Mouse (Mus musculus) liver, embryonic 15.5 days (tissue): ENCODE results near the gene Fads6. TPM values are rescaled to one million over a fixed set of nuclear protein-coding genes. Genes with fewer than 3 reads are reported as not detected.

Source experiments
- ATAC-seq: fragments of 200-750 bp; cut with Nextera tagmentation; 2 replicates; pipeline ENCODE4 v1.8.0; 2017; ENCODE audit warnings: moderate number of reproducible peaks, mild to moderate bottlenecking, moderate library complexity; ENCODE audit not compliant: insufficient read depth
- H3K27ac ChIP-seq: fragments of 300-500 bp; sonication (generic); replicated peaks from 2 replicates; pipeline ENCODE4 v1.5.1; 2015; ENCODE audit warnings: mild to moderate bottlenecking, inconsistent platforms
- H3K27me3 ChIP-seq: fragments of 300-500 bp; sonication (generic); 2 replicates; pipeline ENCODE4 v1.6.1; 2015; ENCODE audit warnings: mild to moderate bottlenecking, inconsistent platforms
- H3K36me3 ChIP-seq: fragments of 300-500 bp; sonication (generic); replicated peaks from 2 replicates; pipeline ENCODE4 v1.6.1; 2015; ENCODE audit warnings: moderate library complexity, mild to moderate bottlenecking, inconsistent platforms
- H3K4me1 ChIP-seq: fragments of 300-500 bp; sonication (generic); replicated peaks from 2 replicates; pipeline ENCODE4 v1.6.1; 2015; ENCODE audit warnings: inconsistent platforms
- H3K4me2 ChIP-seq: fragments of 300-500 bp; sonication (generic); 2 replicates; pipeline ENCODE4 v1.6.1; 2015; ENCODE audit warnings: moderate library complexity, mild to moderate bottlenecking, inconsistent platforms
- H3K4me3 ChIP-seq: fragments of 300-500 bp; sonication (generic); replicated peaks from 2 replicates; pipeline ENCODE4 v1.5.1; 2015; ENCODE audit warnings: mild to moderate bottlenecking, inconsistent platforms
- H3K9ac ChIP-seq: fragments of 300-500 bp; sonication (generic); 2 replicates; pipeline ENCODE4 v1.6.1; 2015; ENCODE audit warnings: moderate library complexity, mild to moderate bottlenecking, inconsistent platforms
- H3K9me3 ChIP-seq: fragments of 300-500 bp; sonication (generic); replicated peaks from 2 replicates; pipeline ENCODE4 v1.6.1; 2016; ENCODE audit warnings: inconsistent platforms
- WGBS: fragments of 180-500 bp; shearing (Covaris S2); methylation state at CpG from one replicate; pipeline ENCODE4 v1.1.7; 2015; ENCODE audit warnings: mixed read lengths; ENCODE audit not compliant: insufficient replicate concordance; 5-methylcytosine and 5-hydroxymethylcytosine counted together
- polyA plus RNA-seq: library from polyadenylated mRNA; unstranded; fragments of >200 nt; fragmentation: Nextera tagmentation; extraction: Ambion mirVana; gene quantifications from 2 replicates; pipeline ENCODE4 v1.2.1, GENCODE M21; 2015

The Fads6 gene
- polyA plus RNA-seq, 1 experiment from 2014 or later: 3.4 TPM

GRCm38 (mm10) chr11:115298160-115298559 is 697 bp upstream of the Fads6 start:
- Histone ChIP-seq H3K27ac (no peak overlapping the region), H3K4me2 (no peak overlapping the region; the same call in 1 of the 2 replicates), H3K9me3 (no peaks in the 10 kb centered on the region), H3K36me3 (no peaks in the 10 kb centered on the region), H3K27me3 (peaks cover 29% of the 10 kb centered on the region), H3K4me1 (peaks cover 8% of the 10 kb centered on the region), H3K4me3 (no peak overlapping the region), H3K9ac (no peak overlapping the region)
- ATAC-seq: no peak
- 55% methylated on average over 8 of the region's 8 CpGs for WGBS

GRCm38 (mm10) chr11:115296471-115297210 is 822 bp downstream of the Fads6 start:
- Histone ChIP-seq H3K27me3 (peaks cover 29% of the 10 kb centered on the region), H3K4me2 (peak overlapping the region; percentile 55), H3K4me3 (peak overlapping the region; percentile 49), H3K36me3 (no peaks in the 10 kb centered on the region), H3K9ac (peak overlapping the region; percentile 35; the same call in 1 of the 2 replicates), H3K27ac (peak overlapping the region; percentile 72), H3K4me1 (peaks cover 16% of the 10 kb centered on the region), H3K9me3 (no peaks in the 10 kb centered on the region)
- WGBS: 46% methylated on average over 21 of the region's 21 CpGs
- no peak for ATAC-seq

- no peak overlapping the region for H3K9ac ChIP-seq
- no peak for ATAC-seq
- peaks cover 22% of the 10 kb centered on the region for H3K4me1 ChIP-seq
- peak overlapping the region; percentile 49 for H3K4me3 ChIP-seq
- peaks cover 29% of the 10 kb centered on the region for H3K27me3 ChIP-seq
- WGBS: 68% methylated on average over 11 of the region's 11 CpGs
- no peaks in the 10 kb centered on the region for H3K36me3 ChIP-seq
- no peaks in the 10 kb centered on the region for H3K9me3 ChIP-seq
- H3K27ac ChIP-seq: no peak overlapping the region; the same call in 1 of the 2 replicates
- H3K4me2 ChIP-seq: peak overlapping the region; percentile 55
These were observed 1.5 kb downstream of the Fads6 start for GRCm38 (mm10) chr11:115295939-115296338.

GRCm38 (mm10) chr11:115292631-115293375 is 4.7 kb downstream of the Fads6 start:
- Histone ChIP-seq H3K36me3 (no peaks in the 10 kb centered on the region), H3K27me3 (peaks cover 17% of the 10 kb centered on the region), H3K27ac (peak overlapping the region; percentile 78), H3K9me3 (no peaks in the 10 kb centered on the region), H3K4me2 (peak overlapping the region; percentile 42), H3K9ac (no peak overlapping the region; the same call in 1 of the 2 replicates), H3K4me1 (peaks cover 28% of the 10 kb centered on the region), H3K4me3 (no peak overlapping the region)
- peak; percentile 55 for ATAC-seq
- WGBS: 43% methylated on average over 14 of the region's 14 CpGs

GRCm38 (mm10) chr11:115291503-115291902 is 6.0 kb downstream of the Fads6 start:
- Histone ChIP-seq H3K27me3 (peaks cover 4% of the 10 kb centered on the region), H3K4me2 (no peak overlapping the region), H3K4me3 (no peak overlapping the region), H3K27ac (peak overlapping the region; percentile 77; the same call in 1 of the 2 replicates), H3K9ac (no peak overlapping the region), H3K4me1 (peaks cover 20% of the 10 kb centered on the region), H3K36me3 (no peaks in the 10 kb centered on the region), H3K9me3 (no peaks in the 10 kb centered on the region)
- 58% methylated on average over 10 of the region's 10 CpGs for WGBS
- ATAC-seq: no peak

GRCm38 (mm10) chr11:115290919-115291318 is 6.5 kb downstream of the Fads6 start:
- no peak overlapping the region for H3K9ac ChIP-seq
- no peak overlapping the region for H3K4me3 ChIP-seq
- H3K4me2 ChIP-seq: no peak overlapping the region
- peaks cover 21% of the 10 kb centered on the region for H3K4me1 ChIP-seq
- WGBS: 59% methylated on average over 6 of the region's 6 CpGs
- ATAC-seq: no peak
- no peaks in the 10 kb centered on the region for H3K27me3 ChIP-seq
- no peaks in the 10 kb centered on the region for H3K36me3 ChIP-seq
- H3K27ac ChIP-seq: no peak overlapping the region
- no peaks in the 10 kb centered on the region for H3K9me3 ChIP-seq

- no peak for ATAC-seq
- 53% methylated on average over 1 of the region's 1 CpGs for WGBS
These were observed 7.1 kb downstream of the Fads6 start for GRCm38 (mm10) chr11:115290314-115290713.

GRCm38 (mm10) chr11:115289885-115290284 is 7.6 kb downstream of the Fads6 start:
- peaks cover 25% of the 10 kb centered on the region for H3K4me1 ChIP-seq
- no peaks in the 10 kb centered on the region for H3K9me3 ChIP-seq
- WGBS: 56% methylated on average over 8 of the region's 8 CpGs
- no peak overlapping the region for H3K4me2 ChIP-seq
- no peak for ATAC-seq
- H3K9ac ChIP-seq: no peak overlapping the region
- no peaks in the 10 kb centered on the region for H3K36me3 ChIP-seq
- no peak overlapping the region for H3K27ac ChIP-seq
- H3K4me3 ChIP-seq: no peak overlapping the region
- no peaks in the 10 kb centered on the region for H3K27me3 ChIP-seq

More at GRCm38 (mm10) chr11:115290314-115290713, 7.1 kb downstream of the Fads6 start:
- H3K4me2 ChIP-seq: no peak overlapping the region
- no peaks in the 10 kb centered on the region for H3K9me3 ChIP-seq
- no peak overlapping the region for H3K4me3 ChIP-seq
- H3K9ac ChIP-seq: no peak overlapping the region
- no peak overlapping the region for H3K27ac ChIP-seq
- peaks cover 25% of the 10 kb centered on the region for H3K4me1 ChIP-seq
- H3K27me3 ChIP-seq: no peaks in the 10 kb centered on the region
- H3K36me3 ChIP-seq: no peaks in the 10 kb centered on the region

- no peak overlapping the region for H3K9ac ChIP-seq
- H3K4me2 ChIP-seq: no peak overlapping the region
- peaks cover 25% of the 10 kb centered on the region for H3K4me1 ChIP-seq
- no peak for ATAC-seq
- peaks cover 5% of the 10 kb centered on the region; the same call in 1 of the 2 replicates for H3K36me3 ChIP-seq
- no peaks in the 10 kb centered on the region for H3K27me3 ChIP-seq
- 71% methylated on average over 2 of the region's 2 CpGs for WGBS
- H3K9me3 ChIP-seq: no peaks in the 10 kb centered on the region
- H3K27ac ChIP-seq: no peak overlapping the region
- no peak overlapping the region for H3K4me3 ChIP-seq
These were observed 9.2 kb downstream of the Fads6 start for GRCm38 (mm10) chr11:115288305-115288704.

GRCm38 (mm10) chr11:115287386-115287785 is 10.1 kb downstream of the Fads6 start:
- no peak for ATAC-seq
- H3K4me1 ChIP-seq: peaks cover 22% of the 10 kb centered on the region
- peaks cover 5% of the 10 kb centered on the region; the same call in 1 of the 2 replicates for H3K36me3 ChIP-seq
- no peaks in the 10 kb centered on the region for H3K9me3 ChIP-seq
- no peak overlapping the region for H3K27ac ChIP-seq
- no peak overlapping the region for H3K9ac ChIP-seq
- no peak overlapping the region for H3K4me2 ChIP-seq
- no peaks in the 10 kb centered on the region for H3K27me3 ChIP-seq
- no peak overlapping the region for H3K4me3 ChIP-seq
- 66% methylated on average over 5 of the region's 5 CpGs for WGBS
